ENCODE assay signal across 17 mouse cellular contexts in the genomic region with DNA sequence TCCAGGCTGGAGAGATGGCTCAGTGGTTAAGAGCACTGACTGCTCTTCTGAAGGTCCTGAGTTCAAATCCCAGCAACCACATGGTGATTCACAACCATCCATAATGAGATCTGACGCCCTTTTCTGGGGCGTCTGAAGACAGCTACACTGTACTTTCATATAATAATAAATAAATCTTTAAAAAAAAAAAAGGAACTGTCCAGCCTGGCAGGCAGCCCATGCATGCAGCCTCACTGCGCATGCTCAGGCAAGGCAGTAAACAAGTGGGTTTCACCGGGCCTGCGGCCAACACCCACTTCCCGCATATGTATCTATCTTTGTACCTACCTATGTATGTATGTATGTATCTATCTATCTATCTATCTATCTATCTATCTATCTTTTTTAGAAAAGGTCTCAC. TPM values are rescaled to one million over a fixed set of nuclear protein-coding genes. Genes with fewer than 3 reads are reported as not detected.
"Had no signal": no experiment of that assay in that cellular context is flagged by ENCODE, and none has a peak within 500 bp of the region (broad histone marks: within the 10 kb centered on the region; RNA-seq: fewer than 3 reads in every experiment).

No protein-coding gene starts in this region.

RNA-seq across cellular contexts. Expression of a gene that starts 13.6 kb away (rescaled TPM):
- total RNA-seq: common myeloid progenitor, adult 5-6 weeks; granulocyte monocyte progenitor cell, adult 5-6 weeks had no signal
- polyA plus RNA-seq: erythroblast, embryonic 14.5 days had no signal

RNA-seq across cellular contexts. Expression of a gene that starts 32.0 kb away (rescaled TPM):
- total RNA-seq: common myeloid progenitor, adult 5-6 weeks; forebrain, postnatal 0 days; gastrocnemius, adult 18-20 months; gastrocnemius, adult 2 months; gastrocnemius, adult 8-10 months; gastrocnemius, postnatal 10 days; gastrocnemius, postnatal 14 days; gastrocnemius, postnatal 25 days; gastrocnemius, postnatal 36 days; gastrocnemius, postnatal 4 days; granulocyte monocyte progenitor cell, adult 5-6 weeks; heart, adult 18-20 months; heart, adult 2 months; heart, adult 8-10 months had no signal
- polyA plus RNA-seq: cortical plate, adult 2 months; frontal cortex, adult 2 months had no signal
